Mouse (Mus musculus): Measurements from ENCODE around the gene Spta1.

Spta1 gene

GRCm38 (mm10) chr1:174251961-174252360, 79.4 kb downstream of the Spta1 start, which contains the start of gene Olfr419:
Gene Olfr419 (minus strand): TSS chr1:174252061.
- DNase-seq (ENCODE audit: low read depth in 2 of 2, low spot score in 2 of 2) = no peak

DNA sequence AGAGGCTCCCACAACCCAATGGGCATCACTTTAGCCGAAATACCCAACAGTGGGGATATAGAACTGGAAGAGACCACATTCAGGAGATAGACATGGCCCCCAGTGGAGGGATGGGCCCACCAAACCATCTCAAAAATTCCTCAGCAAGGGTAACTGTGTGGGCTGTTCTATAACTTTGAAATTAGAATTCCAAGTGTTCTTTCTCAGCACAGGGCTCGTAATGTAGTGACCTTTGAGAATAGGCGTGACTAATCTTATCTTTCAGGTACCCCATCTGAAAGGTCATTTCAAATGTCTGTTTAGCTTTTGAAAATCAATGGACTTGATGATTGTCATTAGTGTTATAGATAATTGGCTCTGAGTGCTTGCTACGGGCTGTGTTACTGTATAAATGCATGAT, 95.2 kb downstream of the Spta1 start:
- DNase-seq (ENCODE audit: low read depth in 2 of 2, low spot score in 2 of 2) = no peak

DNA sequence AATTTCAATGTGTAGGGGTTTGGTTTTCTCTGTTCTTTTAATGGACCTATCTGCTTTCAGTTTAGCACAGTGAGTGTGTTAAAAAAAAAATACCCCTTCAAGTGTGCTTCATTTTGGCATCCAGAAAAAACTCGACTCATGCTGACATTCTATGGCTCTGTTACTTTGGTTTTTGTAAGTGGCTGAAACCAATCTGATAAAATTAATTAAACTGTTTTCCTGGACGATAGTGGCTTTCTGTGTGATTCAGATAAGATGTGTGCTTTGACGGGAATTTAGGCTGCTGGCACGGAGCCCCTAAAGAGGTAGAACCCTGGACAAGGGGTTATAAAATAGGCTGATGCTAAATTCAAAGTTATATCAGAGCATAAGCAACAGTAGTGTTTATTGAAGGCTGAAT, 96.6 kb downstream of the Spta1 start:
- no peak for DNase-seq (ENCODE audit: low read depth in 2 of 2, low spot score in 2 of 2)

GRCm38 (mm10) chr1:174270643-174271042, 98.1 kb downstream of the Spta1 start:
- DNase-seq (ENCODE audit: low read depth in 2 of 2, low spot score in 2 of 2) = no peak

Data from CD8-positive naive resting alpha-beta T cell, adult 2 months (primary cell).